Mouse (Mus musculus) forebrain, embryonic 16.5 days (tissue): ENCODE results near the gene Foxn3. TPM values are rescaled to one million over a fixed set of nuclear protein-coding genes. Genes with fewer than 3 reads are reported as not detected.

Experiments
- ATAC-seq: fragments of 200-750 bp; cut with Nextera tagmentation; 2 replicates; pipeline ENCODE4 v1.8.0; 2017; ENCODE audit warnings: mild to moderate bottlenecking, moderate library complexity
- H3K27ac ChIP-seq: fragments of 300-500 bp; sonication (generic); 2 replicates; pipeline ENCODE4 v1.5.1; 2014; ENCODE audit warnings: low read length, control low read depth
- H3K27me3 ChIP-seq: fragments of 300-500 bp; sonication (generic); replicated peaks from 2 replicates; pipeline ENCODE4 v1.6.1; 2014; ENCODE audit warnings: low read length; ENCODE audit not compliant: control insufficient read depth, insufficient read depth
- H3K36me3 ChIP-seq: fragments of 300-500 bp; sonication (generic); 2 replicates; pipeline ENCODE4 v1.6.1; 2014; ENCODE audit not compliant: control insufficient read depth, insufficient read depth
- H3K4me1 ChIP-seq: fragments of 300-500 bp; sonication (generic); replicated peaks from 2 replicates; pipeline ENCODE4 v1.6.1; 2014; ENCODE audit warnings: low read length; ENCODE audit not compliant: control insufficient read depth, insufficient read depth
- H3K4me2 ChIP-seq: fragments of 300-500 bp; sonication (generic); 2 replicates; pipeline ENCODE4 v1.6.1; 2014; ENCODE audit warnings: mild to moderate bottlenecking, low read length, control low read depth
- H3K4me3 ChIP-seq: fragments of 300-500 bp; sonication (generic); replicated peaks from 2 replicates; pipeline ENCODE4 v1.5.1; 2014; ENCODE audit warnings: mild to moderate bottlenecking, low read length, control low read depth
- H3K9ac ChIP-seq: fragments of 300-500 bp; sonication (generic); replicated peaks from 2 replicates; pipeline ENCODE4 v1.6.1; 2014; ENCODE audit warnings: low read depth, low read length, control low read depth
- H3K9me3 ChIP-seq: fragments of 300-500 bp; sonication (generic); 2 replicates; pipeline ENCODE4 v1.6.1; 2016; ENCODE audit warnings: low read length; ENCODE audit not compliant: control insufficient read depth
- WGBS: fragments of 180-500 bp; shearing (Covaris S2); extraction: QIAGEN DNeasy Blood & Tissue Kit; methylation state at CpG from one replicate; pipeline ENCODE4 v1.1.7; 2014; 5-methylcytosine and 5-hydroxymethylcytosine counted together
- polyA plus RNA-seq: library from polyadenylated mRNA; unstranded; fragments of >200 nt; fragmentation: Nextera tagmentation; extraction: Ambion mirVana; gene quantifications from 2 replicates; pipeline ENCODE4 v1.2.1, GENCODE M21; 2015

The Foxn3 gene
- polyA plus RNA-seq, 1 experiment from 2014 or later = 78.0 TPM

GRCm38 (mm10) chr12:99445018-99445674 lies 118.2 kb downstream of the Foxn3 start:
- no peak for ATAC-seq
- WGBS = 78% methylated on average over 6 of the region's 6 CpGs
- Histone ChIP-seq H3K9me3 (no peaks in the 10 kb centered on the region), H3K27me3 (no peaks in the 10 kb centered on the region), H3K4me2 (no peak overlapping the region), H3K9ac (no peak overlapping the region), H3K4me1 (no peaks in the 10 kb centered on the region), H3K27ac (no peak overlapping the region), H3K4me3 (no peak overlapping the region), H3K36me3 (no peaks in the 10 kb centered on the region)

GRCm38 (mm10) chr12:99442819-99443218 lies 120.6 kb downstream of the Foxn3 start:
- no peak overlapping the region for H3K9ac ChIP-seq
- no peak for ATAC-seq
- H3K27ac ChIP-seq = no peak overlapping the region
- H3K27me3 ChIP-seq = no peaks in the 10 kb centered on the region
- 97% methylated on average over 3 of the region's 3 CpGs for WGBS
- H3K4me2 ChIP-seq = no peak overlapping the region
- no peak overlapping the region for H3K4me3 ChIP-seq
- no peaks in the 10 kb centered on the region for H3K36me3 ChIP-seq
- H3K4me1 ChIP-seq = no peaks in the 10 kb centered on the region
- no peaks in the 10 kb centered on the region for H3K9me3 ChIP-seq

GRCm38 (mm10) chr12:99440953-99441352 lies 122.4 kb downstream of the Foxn3 start:
- no peaks in the 10 kb centered on the region for H3K27me3 ChIP-seq
- ATAC-seq = no peak
- H3K4me1 ChIP-seq = no peaks in the 10 kb centered on the region
- no peaks in the 10 kb centered on the region for H3K36me3 ChIP-seq
- H3K9ac ChIP-seq = no peak overlapping the region
- H3K9me3 ChIP-seq = no peaks in the 10 kb centered on the region
- H3K4me3 ChIP-seq = no peak overlapping the region
- H3K27ac ChIP-seq = no peak overlapping the region
- no peak overlapping the region for H3K4me2 ChIP-seq
- WGBS = 69% methylated on average over 4 of the region's 4 CpGs

- Histone ChIP-seq H3K4me1 (no peaks in the 10 kb centered on the region), H3K9me3 (no peaks in the 10 kb centered on the region), H3K4me3 (no peak overlapping the region), H3K36me3 (no peaks in the 10 kb centered on the region), H3K4me2 (no peak overlapping the region), H3K27ac (no peak overlapping the region), H3K27me3 (no peaks in the 10 kb centered on the region), H3K9ac (no peak overlapping the region)
- no peak for ATAC-seq
- WGBS = 73% methylated on average over 3 of the region's 3 CpGs
Measured at GRCm38 (mm10) chr12:99440022-99440421, 123.4 kb downstream of the Foxn3 start.

- Histone ChIP-seq H3K27ac (no peak overlapping the region), H3K9ac (no peak overlapping the region), H3K4me2 (no peak overlapping the region), H3K36me3 (no peaks in the 10 kb centered on the region), H3K27me3 (no peaks in the 10 kb centered on the region), H3K4me3 (no peak overlapping the region), H3K4me1 (no peaks in the 10 kb centered on the region), H3K9me3 (no peaks in the 10 kb centered on the region)
- 94% methylated on average over 4 of the region's 4 CpGs for WGBS
- ATAC-seq = no peak
Measured at GRCm38 (mm10) chr12:99435189-99435588, 128.2 kb downstream of the Foxn3 start.

- no peaks in the 10 kb centered on the region for H3K4me1 ChIP-seq
- H3K4me2 ChIP-seq = no peak overlapping the region
- no peaks in the 10 kb centered on the region for H3K36me3 ChIP-seq
- no peaks in the 10 kb centered on the region for H3K9me3 ChIP-seq
- no peak overlapping the region for H3K4me3 ChIP-seq
- H3K27ac ChIP-seq = no peak overlapping the region
- H3K9ac ChIP-seq = no peak overlapping the region
- no peak for ATAC-seq
- no peaks in the 10 kb centered on the region for H3K27me3 ChIP-seq
- WGBS = 87% methylated on average over 5 of the region's 5 CpGs
Measured at GRCm38 (mm10) chr12:99433402-99433801, 130.0 kb downstream of the Foxn3 start.

- no peak for ATAC-seq
Measured at GRCm38 (mm10) chr12:99431541-99431940, 131.8 kb downstream of the Foxn3 start.

GRCm38 (mm10) chr12:99430992-99431391 lies 132.4 kb downstream of the Foxn3 start:
- Histone ChIP-seq H3K4me2 (no peak overlapping the region), H3K27ac (no peak overlapping the region), H3K9me3 (no peaks in the 10 kb centered on the region), H3K36me3 (no peaks in the 10 kb centered on the region), H3K27me3 (no peaks in the 10 kb centered on the region), H3K4me3 (no peak overlapping the region), H3K9ac (no peak overlapping the region), H3K4me1 (no peaks in the 10 kb centered on the region)
- WGBS = 99% methylated on average over 3 of the region's 3 CpGs
- no peak for ATAC-seq

More at GRCm38 (mm10) chr12:99431541-99431940, 131.8 kb downstream of the Foxn3 start:
- Histone ChIP-seq H3K27me3 (no peaks in the 10 kb centered on the region), H3K9me3 (no peaks in the 10 kb centered on the region), H3K36me3 (no peaks in the 10 kb centered on the region), H3K27ac (no peak overlapping the region), H3K4me2 (no peak overlapping the region), H3K9ac (no peak overlapping the region), H3K4me1 (no peaks in the 10 kb centered on the region), H3K4me3 (no peak overlapping the region)
- WGBS = 72% methylated on average over 6 of the region's 6 CpGs

GRCm38 (mm10) chr12:99429101-99429500 lies 134.3 kb downstream of the Foxn3 start:
- no peak overlapping the region for H3K9ac ChIP-seq
- H3K4me2 ChIP-seq = no peak overlapping the region
- H3K27ac ChIP-seq = no peak overlapping the region
- H3K4me3 ChIP-seq = no peak overlapping the region
- no peaks in the 10 kb centered on the region for H3K9me3 ChIP-seq
- H3K27me3 ChIP-seq = no peaks in the 10 kb centered on the region
- WGBS = 77% methylated on average over 3 of the region's 3 CpGs
- no peaks in the 10 kb centered on the region for H3K4me1 ChIP-seq
- ATAC-seq = no peak
- no peaks in the 10 kb centered on the region for H3K36me3 ChIP-seq
